Mouse (Mus musculus) heart, postnatal 0 days (tissue): ENCODE measurements at regions not wholly inside any gene's neighbourhood (a gene's known extent, or its start where the extent isn't known, plus 50 kb on each side); places are given as distances from the start of the nearest gene placed in this dataset.

Experiments
- ATAC-seq: fragments of 200-750 bp; cut with Nextera tagmentation; 2 replicates; pipeline ENCODE4 v1.8.0; 2017; ENCODE audit warnings: low read depth, moderate number of reproducible peaks, moderate library complexity; ENCODE audit not compliant: insufficient read depth
- DNase-seq: peaks from one replicate; pipeline ENCODE4 v3.0.0-alpha.2; 2016; ENCODE audit warnings: low spot score
- H3K27ac ChIP-seq: fragments of 300-500 bp; sonication (generic); 2 replicates; pipeline ENCODE4 v1.5.1; 2014; ENCODE audit warnings: low read depth, mild to moderate bottlenecking
- H3K27me3 ChIP-seq: fragments of 300-500 bp; sonication (generic); 2 replicates; pipeline ENCODE4 v1.6.1; 2014; ENCODE audit warnings: low read length, mixed read lengths; ENCODE audit not compliant: control insufficient read depth, insufficient read depth
- H3K36me3 ChIP-seq: fragments of 300-500 bp; sonication (generic); replicated peaks from 2 replicates; pipeline ENCODE4 v1.6.1; 2014; ENCODE audit warnings: low read length, mixed read lengths; ENCODE audit not compliant: control insufficient read depth, insufficient read depth
- H3K4me1 ChIP-seq: fragments of 300-500 bp; sonication (generic); 2 replicates; pipeline ENCODE4 v1.6.1; 2014; ENCODE audit warnings: antibody characterized with exemption; ENCODE audit not compliant: control insufficient read depth, insufficient read depth
- H3K4me2 ChIP-seq: fragments of 300-500 bp; sonication (generic); 2 replicates; pipeline ENCODE4 v1.6.1; 2014; ENCODE audit warnings: low read depth, mild to moderate bottlenecking, low read length, moderate library complexity
- H3K4me3 ChIP-seq: fragments of 300-500 bp; sonication (generic); 2 replicates; pipeline ENCODE4 v1.5.1; 2014; ENCODE audit warnings: low read depth, low read length
- H3K9ac ChIP-seq: fragments of 300-500 bp; sonication (generic); replicated peaks from 2 replicates; pipeline ENCODE4 v1.6.1; 2014; ENCODE audit warnings: low read depth, low read length, mixed read lengths
- H3K9me3 ChIP-seq: fragments of 300-500 bp; sonication (generic); replicated peaks from 2 replicates; pipeline ENCODE4 v1.6.1; 2016; ENCODE audit warnings: low read length; ENCODE audit not compliant: control insufficient read depth
- CTCF ChIP-seq: IDR thresholded peaks from 2 replicates; pipeline ENCODE4 v1.5.1; 2016; ENCODE audit warnings: antibody characterized with exemption, control low read depth, low read depth
- EP300 ChIP-seq: IDR thresholded peaks from 2 replicates; pipeline ENCODE4 v1.6.1; 2016; ENCODE audit warnings: antibody characterized with exemption, low read depth
- WGBS: fragments of 180-500 bp; shearing (Covaris S2); extraction: QIAGEN DNeasy Blood & Tissue Kit; methylation state at CpG from one replicate; pipeline ENCODE4 v1.1.7; 2014; 5-methylcytosine and 5-hydroxymethylcytosine counted together

- Histone ChIP-seq H3K36me3 (no peaks in the 10 kb centered on the region), H3K9me3 (no peaks in the 10 kb centered on the region), H3K4me2 (no peak overlapping the region), H3K27ac (no peak overlapping the region), H3K4me3 (no peak overlapping the region), H3K9ac (no peak overlapping the region), H3K4me1 (peaks cover 15% of the 10 kb centered on the region), H3K27me3 (no peaks in the 10 kb centered on the region)
- ATAC-seq (no peak), DNase-seq (no peak)
- WGBS: 71% methylated on average over 14 of the region's 14 CpGs
- TF ChIP-seq EP300 (no peak), CTCF (no peak)
These were observed 125.8 kb upstream of the Plekha5 start for GRCm38 (mm10) chr6:140297969-140298554.

DNA sequence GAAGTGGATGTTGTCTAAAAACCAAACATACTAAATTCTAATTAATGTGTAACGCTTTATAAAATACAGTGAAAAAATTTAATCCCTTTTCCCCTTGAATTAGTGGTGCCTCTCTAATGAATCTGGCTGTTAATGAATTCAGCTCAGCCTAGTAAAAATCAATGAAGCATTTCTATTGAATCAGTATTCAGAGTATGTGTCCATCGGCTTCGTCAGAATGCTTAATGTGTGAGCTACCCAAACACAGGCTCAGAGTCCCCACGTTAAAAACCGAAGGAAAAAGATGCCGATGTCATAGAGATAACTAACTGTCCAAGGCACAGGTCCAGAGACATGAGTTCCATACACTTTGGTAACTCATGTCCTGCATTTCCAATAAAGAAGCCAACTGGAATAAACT lies 126.3 kb upstream of the Plekha5 start:
- 82% methylated on average over 6 of the region's 6 CpGs for WGBS
- ATAC-seq (no peak), DNase-seq (no peak)
- H3K4me1 ChIP-seq: peaks cover 15% of the 10 kb centered on the region
- H3K36me3 ChIP-seq: no peaks in the 10 kb centered on the region
- no peak overlapping the region for H3K9ac ChIP-seq
- no peaks in the 10 kb centered on the region for H3K9me3 ChIP-seq
- H3K4me2 ChIP-seq: no peak overlapping the region
- no peaks in the 10 kb centered on the region for H3K27me3 ChIP-seq
- no peak overlapping the region for H3K4me3 ChIP-seq
- no peak overlapping the region for H3K27ac ChIP-seq
- TF ChIP-seq EP300: no peak
- no peak for TF ChIP-seq CTCF

DNA sequence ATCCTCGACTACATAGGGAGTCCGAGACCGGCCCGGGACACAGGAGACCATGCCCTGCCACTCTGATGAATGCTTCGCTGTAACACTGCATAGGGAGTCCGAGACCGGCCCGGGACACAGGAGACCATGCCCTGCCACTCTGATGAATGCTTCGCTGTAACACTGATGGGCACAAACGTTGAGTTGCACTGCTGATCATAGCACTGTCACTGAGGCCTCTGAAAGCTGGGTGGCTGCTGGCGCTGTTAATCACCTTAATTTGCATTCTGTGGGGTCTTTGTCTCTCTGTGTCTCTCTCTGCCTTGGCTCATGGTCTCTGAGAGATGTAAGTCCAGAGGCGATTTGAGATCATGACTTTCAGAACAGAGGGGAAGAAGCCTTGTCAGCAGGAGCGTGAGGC lies 133.7 kb upstream of the Plekha5 start:
- TF ChIP-seq EP300: no peak
- H3K4me2 ChIP-seq: no peak overlapping the region
- H3K27ac ChIP-seq: no peak overlapping the region
- H3K9me3 ChIP-seq: no peaks in the 10 kb centered on the region
- H3K9ac ChIP-seq: no peak overlapping the region
- no peak overlapping the region for H3K4me3 ChIP-seq
- no peaks in the 10 kb centered on the region for H3K27me3 ChIP-seq
- WGBS: 70% methylated on average over 12 of the region's 13 CpGs
- no peaks in the 10 kb centered on the region for H3K4me1 ChIP-seq
- ATAC-seq (no peak), DNase-seq (no peak)
- no peaks in the 10 kb centered on the region for H3K36me3 ChIP-seq

DNA sequence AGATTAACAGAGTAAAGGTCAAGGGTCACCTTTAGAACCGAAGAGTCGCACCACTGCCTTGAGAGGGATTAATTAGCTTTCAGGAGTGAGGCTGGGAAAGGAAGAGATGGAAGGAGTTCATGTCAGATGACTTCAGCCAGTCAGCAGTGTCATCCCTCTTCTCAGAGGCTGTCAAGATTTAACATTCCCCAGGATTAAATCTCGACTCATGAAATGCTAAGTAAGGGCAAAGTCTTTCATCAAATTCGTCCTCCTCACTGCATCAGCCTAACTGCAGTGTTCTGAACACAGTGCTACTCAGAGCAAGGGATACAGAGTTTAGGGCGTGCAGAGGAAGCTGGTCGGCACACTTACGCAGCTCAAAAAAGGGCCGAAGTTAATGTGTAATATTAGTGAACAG lies 135.1 kb upstream of the Plekha5 start:
- H3K4me1 ChIP-seq: no peaks in the 10 kb centered on the region
- no peak for TF ChIP-seq EP300
- TF ChIP-seq CTCF: no peak
- no peak overlapping the region for H3K4me2 ChIP-seq
- H3K36me3 ChIP-seq: no peaks in the 10 kb centered on the region
- H3K27ac ChIP-seq: no peak overlapping the region
- 59% methylated on average over 8 of the region's 8 CpGs for WGBS
- no peak overlapping the region for H3K9ac ChIP-seq
- DNase-seq: no peak
- no peak for ATAC-seq
- H3K27me3 ChIP-seq: no peaks in the 10 kb centered on the region
- H3K9me3 ChIP-seq: no peaks in the 10 kb centered on the region
- H3K4me3 ChIP-seq: no peak overlapping the region

DNA sequence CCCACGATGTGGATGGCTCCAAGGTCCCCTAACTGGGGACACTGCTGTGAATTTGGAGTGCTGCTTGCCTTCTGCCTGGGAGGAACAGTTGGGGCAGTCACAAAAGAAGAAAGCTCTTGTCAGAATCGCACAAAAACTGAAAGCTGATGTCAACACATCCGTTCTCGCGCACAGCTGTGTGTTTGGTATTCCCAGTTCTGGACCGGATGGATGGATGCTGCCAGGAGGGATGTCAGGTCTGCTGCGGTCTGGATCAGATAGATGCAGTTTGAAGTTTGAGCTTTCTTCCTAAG lies 141.6 kb upstream of the Plekha5 start:
- TF ChIP-seq CTCF (no peak), EP300 (no peak)

More for the DNA sequence above, 141.6 kb upstream of the Plekha5 start:
- Histone ChIP-seq H3K9me3 (no peaks in the 10 kb centered on the region), H3K9ac (0 out of 2 replicates have a peak overlapping the region, but pooled peaks have one; percentile 1), H3K4me2 (peak overlapping the region; percentile 30; the same call in 1 of the 2 replicates), H3K27ac (0 out of 2 replicates have a peak overlapping the region, but pooled peaks have one; percentile 18), H3K36me3 (no peaks in the 10 kb centered on the region), H3K4me3 (0 out of 2 replicates have a peak overlapping the region, but pooled peaks have one; percentile 14), H3K4me1 (0 out of 2 replicates have a peak, but pooled peaks cover 4% of the 10 kb centered on the region), H3K27me3 (no peaks in the 10 kb centered on the region)
- 45% methylated on average over 7 of the region's 7 CpGs for WGBS
- DNase-seq (no peak), ATAC-seq (no peak)
